Mouse (Mus musculus): ENCODE data around the gene Ppia.
"Not testable (repeated sequence)": the region's sequence is repeated elsewhere in the genome, so short reads cannot be mapped to it uniquely, and the experiment has no call there.

The Ppia gene

DNA sequence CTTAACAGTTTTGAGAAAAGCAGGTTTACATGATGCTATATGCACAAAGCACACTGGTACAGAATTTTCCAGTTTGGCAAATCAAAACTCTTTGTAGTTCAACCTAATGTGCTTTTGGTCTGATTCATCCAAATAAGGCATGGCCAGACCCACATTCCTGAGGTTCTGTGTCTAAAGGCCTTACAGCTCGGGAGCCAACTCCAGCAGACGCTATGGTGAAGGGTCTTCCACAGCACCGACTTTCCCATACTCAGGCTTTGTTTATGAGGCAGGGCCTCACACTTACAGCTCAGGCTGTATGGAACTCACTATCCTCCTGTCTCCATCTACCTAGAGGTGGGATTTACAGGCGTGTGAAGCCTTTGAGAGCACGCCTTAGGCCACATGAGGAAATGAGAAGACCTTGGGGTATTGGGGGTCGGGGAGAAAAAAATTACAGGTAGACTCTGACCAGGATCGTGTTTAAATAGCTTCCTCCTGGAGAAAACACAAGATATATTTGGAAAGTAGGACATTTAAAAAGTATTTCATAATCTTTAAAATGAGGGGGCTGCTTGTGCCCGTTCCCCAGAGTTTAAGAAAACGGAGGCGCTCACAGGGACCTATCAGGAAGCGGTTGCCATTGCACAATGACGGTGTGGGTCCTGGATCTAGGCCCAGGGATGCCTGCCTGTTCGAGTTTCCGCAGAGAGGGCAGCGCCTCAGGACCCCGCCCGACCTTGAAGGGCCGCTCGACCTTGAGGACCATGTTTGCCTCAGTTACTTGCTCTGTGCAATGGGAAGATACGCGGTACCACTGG, at the start of gene Ppia:
TSS of gene Ppia (plus strand) at position 693 of the 800 bp plus-strand sequence.
- peak in 1 of 2 experiments; percentile 44 for DNase-seq (ENCODE audit: low spot score in 2 of 2)

DNA sequence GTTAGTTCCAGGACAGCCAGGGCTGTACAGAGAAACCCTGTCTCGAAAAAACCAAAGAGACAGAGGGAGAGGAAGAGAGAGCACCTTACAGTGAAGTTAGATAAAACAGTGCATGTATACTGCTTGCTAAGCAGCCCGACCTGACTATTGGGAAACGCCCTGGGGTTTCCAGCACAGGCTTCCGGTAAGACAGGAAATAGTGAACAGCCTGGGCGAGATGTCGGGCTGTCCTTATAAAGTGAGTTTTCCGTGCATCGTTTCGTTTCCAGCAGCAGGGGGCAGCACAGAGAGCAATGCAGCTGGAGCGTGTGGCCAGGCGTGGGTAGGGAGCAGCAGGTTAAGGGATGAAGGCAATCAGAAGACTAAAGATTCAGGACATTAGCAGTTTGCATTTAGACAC, 49.4 kb upstream of the Ppia start:
- DNase-seq (ENCODE audit: low spot score in 2 of 2) = peak; percentile 64 to 74

DNA sequence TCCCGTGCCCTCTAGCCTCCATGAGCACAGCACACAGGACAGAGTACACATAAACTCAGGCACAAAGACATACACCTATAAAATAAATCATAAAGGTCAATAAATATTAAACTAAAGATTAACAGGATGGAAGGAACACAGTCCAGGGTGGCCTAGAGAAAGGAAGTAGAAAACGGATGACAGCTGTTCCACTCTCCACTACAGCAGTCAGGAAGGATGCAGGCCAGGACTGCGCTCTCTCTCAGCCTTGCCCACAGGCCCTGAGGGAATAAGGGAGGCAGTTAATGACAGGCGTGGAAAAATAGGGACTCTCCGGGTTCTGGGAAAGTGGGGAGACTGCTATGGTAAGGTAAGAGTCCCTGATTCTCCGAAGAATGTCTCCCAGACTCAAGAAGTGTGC, 48.8 kb upstream of the Ppia start:
- DNase-seq (ENCODE audit: low spot score in 2 of 2) = no peak

DNA sequence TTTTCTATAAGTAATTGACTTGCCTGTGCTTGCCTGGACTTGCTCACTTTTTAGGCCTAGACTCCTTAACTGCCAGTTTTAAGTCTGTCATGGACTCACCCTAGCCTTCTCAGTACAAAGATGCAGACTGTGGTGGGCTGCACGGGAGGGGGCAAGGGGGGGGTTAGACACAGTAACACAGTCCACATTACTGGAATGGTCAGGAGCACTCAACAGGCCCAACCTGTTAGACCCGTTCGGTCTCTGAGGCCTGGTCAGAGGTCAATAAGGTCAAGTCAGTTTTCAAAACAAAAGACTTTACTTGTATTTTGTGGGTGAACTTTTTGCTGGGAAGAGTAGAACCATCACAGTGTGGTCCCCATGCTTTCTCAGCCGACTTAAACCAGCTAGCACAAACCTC, 48.1 kb upstream of the Ppia start:
- DNase-seq (ENCODE audit: low spot score in 2 of 2) = no peak

DNA sequence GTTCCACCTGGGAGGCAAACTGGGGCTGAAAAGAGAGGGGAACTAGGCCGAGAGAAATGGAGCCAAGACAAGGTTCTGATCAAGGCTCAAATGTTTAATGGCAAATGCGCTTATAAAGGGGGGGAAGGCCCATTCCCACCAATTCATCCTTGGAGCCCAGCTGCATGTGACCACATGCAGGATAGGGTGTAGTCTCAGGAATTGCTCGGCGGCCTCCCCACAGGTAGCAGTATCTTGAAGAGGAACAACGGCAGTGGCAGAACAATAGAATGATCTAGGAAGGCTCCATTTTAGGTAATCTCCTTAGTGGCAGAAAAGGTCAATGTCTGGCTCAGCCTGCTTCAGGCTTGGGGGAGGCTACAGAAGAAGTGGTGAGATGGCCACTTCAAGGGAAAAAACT, 47.3 kb upstream of the Ppia start:
- not testable (repeated sequence) for DNase-seq (ENCODE audit: low spot score in 2 of 2)

DNA sequence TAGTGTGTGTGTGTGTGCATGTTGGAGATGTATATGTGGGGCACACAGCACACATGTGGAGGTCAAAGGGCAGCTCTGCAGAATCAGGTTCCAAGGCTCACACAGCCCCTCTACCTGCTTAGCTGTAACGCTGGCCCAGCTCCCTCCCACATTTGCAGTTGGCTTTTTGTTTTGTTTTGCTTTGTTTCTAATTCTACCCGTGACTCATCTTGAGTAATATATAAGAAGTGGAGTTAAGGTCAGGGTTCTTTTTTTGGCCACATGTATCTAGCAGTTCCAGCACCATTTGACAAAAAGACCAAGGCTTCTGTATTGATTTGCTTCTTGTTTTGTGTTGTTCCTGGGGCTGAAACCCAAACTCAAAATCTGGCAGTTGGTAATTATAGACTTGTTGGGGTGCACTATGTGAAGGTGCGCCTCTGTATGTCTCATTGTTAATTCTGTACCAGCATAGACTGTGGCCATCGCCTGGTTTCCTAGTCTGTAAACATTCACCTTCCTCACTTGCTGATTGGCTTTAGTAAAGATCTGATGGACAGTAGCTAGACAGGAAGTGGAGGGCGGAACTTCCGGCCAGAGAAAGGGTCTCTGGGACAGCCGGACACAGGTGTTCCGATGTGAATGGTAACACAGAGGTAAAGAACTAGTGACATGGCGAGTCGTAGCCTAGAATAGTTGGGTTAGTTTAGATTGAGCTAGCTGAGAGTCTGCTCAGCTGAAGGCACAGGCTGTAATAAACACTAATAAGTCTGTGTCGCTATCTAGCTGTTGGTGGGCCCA, 43.7 kb upstream of the Ppia start:
- DNase-seq (ENCODE audit: low spot score in 2 of 2) = no peak

DNA sequence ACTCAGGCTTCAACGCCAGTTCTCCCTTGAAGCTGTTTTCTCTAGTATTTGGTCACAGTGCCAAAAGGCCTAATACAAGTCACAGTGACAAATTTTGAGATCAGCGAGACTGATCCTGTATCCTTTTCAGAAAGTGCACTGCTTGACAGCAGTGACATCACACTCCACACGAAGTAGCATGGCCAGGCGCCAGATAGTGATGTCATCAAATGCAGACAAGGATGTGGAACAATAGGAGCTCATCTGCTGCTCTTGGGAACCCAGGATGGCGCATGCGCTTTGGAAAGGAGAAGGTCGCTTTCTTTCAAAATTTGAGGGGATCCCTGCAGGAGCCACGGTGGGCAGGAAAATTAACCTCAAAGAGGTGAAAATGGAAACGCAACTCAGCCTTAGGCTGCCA, 42.5 kb upstream of the Ppia start:
- no peak for DNase-seq (ENCODE audit: low spot score in 2 of 2)

DNA sequence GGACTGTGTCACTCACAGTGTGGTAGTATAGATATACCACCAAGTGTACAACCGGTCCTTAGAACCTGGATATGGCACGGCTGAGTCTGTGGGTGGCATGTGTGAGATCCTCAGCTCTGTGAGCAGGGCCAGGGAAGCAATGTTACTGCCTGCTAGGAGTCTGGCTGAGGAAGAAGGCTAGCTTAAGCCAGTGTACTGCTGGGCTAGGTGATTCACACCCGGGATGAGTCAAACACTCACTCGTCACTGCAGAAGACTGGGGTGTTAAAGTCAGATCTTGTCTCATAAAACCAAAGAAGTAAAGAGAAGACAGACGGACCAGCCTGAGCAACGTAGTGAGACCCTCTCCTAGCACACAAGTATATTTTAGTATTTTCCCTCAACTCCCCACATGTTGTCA, 34.3 kb upstream of the Ppia start:
- DNase-seq (ENCODE audit: low spot score in 2 of 2) = no peak

DNA sequence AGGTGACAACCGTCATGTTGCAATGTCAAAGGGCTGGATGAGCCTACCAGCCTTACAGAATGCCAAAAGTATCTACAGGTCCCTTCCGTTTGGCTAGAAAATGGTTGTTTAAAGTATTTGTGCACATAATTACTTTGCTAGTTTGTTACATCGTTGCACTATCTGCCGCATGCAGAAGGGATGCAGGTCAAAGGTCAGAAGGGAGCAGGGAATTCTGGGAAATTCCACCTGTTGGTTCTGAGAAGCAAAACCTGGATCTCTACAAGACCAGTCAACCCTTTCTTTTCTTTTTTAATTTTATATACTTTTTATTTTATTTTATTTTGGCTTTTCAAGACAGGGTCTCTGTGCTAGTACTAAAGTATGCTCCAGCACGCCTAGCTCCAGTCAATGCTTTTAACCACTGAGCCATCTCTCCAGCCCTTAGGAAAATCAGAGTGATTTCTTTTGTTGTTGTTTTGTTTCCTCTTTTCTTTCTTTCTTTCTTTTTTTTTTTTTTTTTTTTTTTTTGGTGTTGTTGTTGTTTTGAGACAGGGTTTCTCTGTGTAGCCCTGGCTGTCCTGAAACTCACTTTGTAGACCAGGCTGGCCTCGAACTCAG, 27.0 kb upstream of the Ppia start:
- no peak for DNase-seq (ENCODE audit: low spot score in 2 of 2)

DNA sequence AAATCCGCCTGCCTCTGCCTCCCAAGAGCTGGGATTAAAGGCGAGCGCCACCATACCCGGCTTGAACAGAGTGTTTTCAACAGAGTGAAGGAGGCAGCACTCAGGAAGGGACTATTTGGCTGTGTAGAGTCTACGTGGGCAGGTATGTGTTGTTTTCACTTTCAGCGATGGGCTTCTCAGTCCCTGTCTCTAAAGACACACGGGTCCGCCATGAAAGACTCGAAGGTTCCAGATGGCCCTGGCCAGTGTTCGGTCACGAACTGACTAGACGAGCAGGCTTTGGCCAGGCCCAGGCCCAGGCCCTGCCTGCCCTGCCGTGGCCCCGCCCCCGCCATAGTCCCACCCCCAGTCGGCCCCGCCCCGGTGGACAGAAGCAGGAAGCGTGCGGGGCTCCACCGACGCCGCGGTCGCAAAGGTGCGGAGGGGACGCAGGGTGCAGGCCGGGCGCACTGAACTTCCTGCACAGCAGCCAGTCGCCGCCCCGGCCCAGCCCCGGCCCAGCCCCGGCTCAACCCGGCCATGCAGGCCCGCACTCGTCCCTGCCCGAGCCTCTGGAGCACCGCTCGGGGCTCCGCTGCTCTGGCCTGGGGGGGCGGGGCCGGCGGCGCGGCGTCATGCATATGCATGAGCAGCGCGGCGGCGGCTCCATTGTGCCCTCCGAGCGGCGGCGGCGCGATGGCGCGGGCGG, 26.4 kb upstream of the Ppia start, which contains the start of gene Zmiz2:
TSS of gene Zmiz2 (plus strand) at position 349 of the 688 bp plus-strand sequence.
- peak; percentile 95 for DNase-seq (ENCODE audit: low spot score in 2 of 2)

DNA sequence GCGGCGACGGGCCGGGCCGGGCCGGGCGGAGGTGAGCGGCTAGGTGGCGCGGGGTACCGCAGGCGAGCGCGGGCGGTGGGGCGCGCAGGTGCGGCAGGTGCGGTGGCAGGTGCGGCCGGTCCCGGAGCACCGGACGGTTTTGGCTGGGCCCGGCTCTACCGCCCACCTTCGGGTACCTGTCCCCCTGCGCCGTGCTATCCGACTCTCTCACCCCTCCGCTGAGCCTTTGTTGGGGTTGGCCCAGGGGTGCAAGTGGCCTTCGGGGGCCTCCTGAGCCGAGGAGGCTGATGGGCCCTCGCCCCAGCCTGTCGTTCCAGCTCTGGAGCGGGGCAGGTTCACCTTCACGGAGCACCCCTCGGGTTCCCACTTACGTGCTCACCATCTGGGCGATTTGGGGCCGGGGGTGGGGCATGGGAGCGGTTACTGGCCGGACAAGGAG, 25.7 kb upstream of the Ppia start:
- DNase-seq (ENCODE audit: low spot score in 2 of 2) = peak in 1 of 2 experiments; percentile 49

DNA sequence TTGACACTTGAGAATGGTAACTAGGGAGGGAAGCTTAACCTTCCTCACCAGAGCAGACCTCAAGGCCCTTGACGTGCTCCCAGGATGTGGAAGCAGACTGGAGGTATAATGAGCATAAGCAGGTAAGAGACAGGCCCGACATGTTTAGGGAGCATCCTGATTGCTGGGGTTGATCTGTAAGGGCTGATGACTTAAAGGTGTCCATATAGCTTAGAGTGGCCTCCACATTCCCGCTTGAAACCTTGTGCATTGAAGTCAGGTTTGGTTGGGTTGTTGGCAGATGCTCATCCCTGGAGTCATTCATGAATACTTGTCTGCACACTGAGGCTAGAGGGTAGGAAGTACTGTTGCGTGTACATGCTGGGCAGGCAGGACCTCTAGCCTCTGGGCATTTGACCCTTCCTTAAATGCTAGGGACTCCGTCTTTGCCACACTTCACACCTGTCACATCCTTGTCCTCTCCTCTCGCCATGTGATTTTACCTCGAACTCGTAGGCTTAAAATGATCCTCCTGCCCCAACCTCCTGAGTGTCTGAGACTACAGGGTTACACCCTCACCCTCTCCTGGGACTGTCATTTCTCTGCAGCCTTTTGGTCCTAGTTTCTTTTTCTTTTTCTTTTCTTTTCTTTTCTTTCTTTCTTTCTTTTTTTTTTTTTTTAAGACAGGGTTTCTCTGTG, 24.7 kb upstream of the Ppia start:
- DNase-seq (ENCODE audit: low spot score in 2 of 2) = no peak

DNA sequence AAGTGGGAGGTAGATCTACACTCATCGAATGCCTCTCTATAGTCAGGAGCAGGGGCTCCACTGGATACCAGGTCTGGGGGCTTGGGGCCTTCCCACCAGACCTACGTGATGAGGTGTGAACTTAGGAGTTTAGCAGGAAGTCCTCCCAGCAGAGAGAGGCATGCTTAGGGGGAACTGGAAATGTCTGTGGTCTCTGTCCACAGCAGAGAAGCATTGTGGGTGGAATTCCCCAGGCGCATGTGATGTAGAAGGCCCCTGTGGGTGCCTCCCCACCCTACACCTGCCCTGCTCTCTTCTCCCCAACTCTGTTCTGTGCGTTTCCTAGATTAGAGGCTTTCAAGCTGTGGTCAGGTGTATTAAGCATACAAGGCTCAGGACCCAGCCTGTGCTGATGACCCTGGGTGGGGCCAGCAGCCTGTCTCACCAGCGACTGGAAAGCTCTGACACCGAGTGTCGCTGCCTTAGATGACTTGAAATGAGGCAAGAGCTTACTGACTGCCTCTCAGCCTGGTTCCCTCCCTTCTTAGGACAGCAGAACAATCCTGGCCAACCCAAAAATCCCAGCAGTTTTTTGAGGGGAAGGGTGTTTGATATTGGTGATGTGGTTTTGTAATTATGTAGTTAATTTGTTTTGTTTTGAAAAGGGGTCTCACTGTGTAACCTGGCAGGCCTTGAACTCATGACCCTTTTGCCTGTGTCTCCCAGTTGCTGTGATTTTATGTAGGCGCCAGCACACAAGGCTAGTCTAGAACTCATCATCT, 23.5 kb upstream of the Ppia start:
- no peak for DNase-seq (ENCODE audit: low spot score in 2 of 2)

DNA sequence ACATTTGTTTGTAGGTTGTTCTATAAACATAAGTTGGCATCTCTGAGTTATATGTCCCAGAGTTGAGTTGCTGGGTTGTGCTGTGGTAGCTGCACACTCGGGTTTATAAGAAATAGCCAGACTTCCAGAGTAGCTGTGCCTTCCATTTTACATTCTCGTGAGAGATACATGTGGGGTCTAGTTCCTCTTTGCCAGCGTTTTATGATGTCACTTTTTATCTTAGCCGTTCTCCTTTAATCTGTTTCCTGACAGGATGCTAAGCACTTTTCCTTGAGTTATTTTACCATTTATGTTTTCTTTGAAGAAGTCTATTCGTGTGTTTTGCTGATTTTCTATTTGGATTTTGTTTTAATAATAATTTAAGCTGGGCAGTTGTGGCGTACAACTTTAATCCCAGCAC, 22.4 kb upstream of the Ppia start:
- no peak for DNase-seq (ENCODE audit: low spot score in 2 of 2)

DNA sequence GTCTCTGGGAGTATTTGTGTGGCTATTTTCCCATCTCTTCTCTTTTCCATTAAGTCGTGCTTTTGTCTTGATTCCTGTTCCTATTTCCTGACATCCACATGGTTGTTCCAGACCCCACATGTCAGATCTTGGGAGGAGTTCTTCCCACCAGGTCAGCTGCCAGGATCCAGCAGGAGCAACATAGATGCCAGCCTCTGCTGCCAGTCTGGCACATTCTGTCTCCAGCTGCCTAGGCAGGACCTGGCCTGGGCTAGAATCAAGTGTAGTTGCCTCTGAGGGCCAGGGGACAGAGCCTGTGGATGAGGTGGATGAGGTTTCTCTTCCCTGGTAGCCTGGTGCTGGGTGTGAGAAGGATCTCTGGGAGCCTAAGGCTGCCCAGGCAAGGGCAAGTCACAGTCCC, 21.4 kb upstream of the Ppia start:
- DNase-seq (ENCODE audit: low spot score in 2 of 2) = no peak

DNA sequence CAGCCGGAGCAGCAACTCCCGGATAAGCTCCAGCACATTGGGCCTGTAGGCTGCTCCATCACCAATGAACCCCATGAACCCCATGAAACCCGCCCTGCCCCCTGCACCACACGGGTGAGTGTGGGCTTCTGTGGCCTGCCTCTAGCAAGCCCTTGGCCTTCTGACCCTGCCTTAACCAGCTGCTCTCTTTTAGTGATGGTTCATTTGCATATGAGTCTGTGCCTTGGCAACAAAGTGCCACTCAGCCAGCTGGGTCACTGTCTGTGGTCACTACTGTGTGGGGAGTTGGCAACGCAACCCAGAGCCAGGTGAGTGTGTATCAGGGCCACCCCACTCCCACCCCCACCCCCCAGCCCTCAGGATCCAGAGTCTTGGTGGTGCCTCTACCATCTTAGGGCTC, 19.7 kb upstream of the Ppia start:
- DNase-seq (ENCODE audit: low spot score in 2 of 2) = no peak

DNA sequence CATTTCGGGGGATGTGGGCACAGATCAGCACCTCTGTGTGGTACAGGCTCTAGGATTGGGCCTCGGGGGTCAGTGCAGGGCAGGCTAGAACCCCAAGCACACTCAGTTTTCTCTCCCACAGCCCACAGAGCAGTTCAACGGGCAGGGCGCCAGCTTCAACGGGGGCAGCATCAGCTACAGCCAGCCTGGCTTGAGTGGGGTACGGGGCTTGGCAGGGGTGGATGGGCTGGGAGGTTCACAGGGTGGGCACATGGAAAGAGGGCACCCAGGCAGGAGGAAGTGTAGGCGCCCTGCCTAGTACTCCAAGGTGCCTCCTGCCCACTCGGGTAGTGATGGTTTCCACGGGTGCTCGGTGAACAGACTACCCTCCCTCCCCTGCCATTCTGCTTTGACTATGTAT, 17.1 kb upstream of the Ppia start:
- peak in 1 of 2 experiments; percentile 34 for DNase-seq (ENCODE audit: low spot score in 2 of 2)

DNA sequence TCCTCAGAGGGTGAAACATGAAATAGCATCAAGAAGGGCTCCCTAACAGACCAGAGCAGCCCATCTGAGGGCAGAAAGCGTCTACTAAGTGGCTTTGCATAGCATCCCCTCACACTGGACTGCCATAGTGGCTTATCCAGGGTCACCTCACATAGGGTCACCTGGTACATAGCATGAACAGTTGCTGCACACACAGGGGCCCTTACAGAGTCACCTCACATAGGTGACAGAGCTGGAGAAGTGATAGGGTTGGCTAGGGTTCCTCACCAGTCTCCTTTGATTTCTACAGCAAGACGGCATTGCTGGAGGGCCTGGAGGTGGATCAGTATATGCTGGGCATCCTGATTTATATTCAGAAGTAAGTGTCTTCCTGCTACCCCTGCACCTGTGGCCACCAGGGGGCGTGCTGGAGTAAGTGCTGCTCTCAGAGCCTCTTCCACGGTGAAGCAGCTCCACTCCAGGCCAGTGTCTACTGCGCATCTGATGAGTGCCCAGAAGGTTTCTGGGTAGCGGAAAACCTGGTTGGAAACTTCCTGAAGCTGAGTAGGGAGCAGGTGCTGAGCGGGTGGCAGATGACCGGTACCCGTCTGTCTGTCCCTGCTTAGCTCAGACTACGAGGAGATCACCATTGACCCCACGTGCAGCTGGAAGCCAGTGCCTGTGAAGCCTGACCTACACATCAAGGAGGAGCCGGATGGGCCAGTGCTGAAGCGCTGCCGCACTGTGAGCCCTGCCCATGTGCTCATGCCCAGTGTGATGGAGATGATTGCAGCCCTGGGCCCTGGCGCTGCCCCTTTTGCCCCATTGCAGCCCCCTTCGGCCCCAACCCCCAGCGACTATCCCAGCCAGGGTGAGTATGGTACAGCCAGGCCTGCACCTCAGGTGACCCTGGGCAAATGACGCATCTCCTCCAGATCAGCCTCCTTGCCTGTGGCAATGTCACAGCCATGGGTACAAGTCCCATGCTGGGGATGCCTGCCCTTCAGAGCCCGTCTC, 12.4 kb upstream of the Ppia start:
- peak; percentile 46 to 59 for DNase-seq (ENCODE audit: low spot score in 2 of 2)

DNA sequence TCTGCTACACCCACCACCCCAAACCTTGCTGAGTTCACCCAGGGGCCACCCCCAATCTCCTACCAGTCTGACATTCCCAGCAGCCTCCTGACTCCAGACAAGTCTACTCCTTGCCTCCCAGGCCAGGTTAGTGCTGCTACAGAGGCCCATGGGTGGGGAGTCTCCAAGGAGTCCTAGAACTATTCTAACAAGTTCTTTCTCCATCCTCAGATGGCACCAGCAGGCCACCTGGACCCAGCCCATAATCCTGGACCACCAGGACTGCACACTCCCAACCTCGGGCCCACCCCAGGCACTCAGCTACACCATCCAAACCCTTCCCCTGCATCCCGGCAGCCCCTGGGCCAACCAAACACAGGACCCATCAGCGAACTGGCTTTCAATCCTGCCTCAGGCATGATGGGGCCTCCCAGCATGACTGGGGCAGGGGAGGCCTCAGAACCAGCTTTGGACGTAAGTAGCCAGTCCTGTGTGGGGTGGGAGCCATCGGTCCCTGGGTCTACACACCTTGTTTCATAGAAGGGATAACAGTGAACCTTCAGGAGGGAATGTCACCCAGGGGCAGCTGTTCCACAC, 11.3 kb upstream of the Ppia start:
- peak; percentile 20 to 24 for DNase-seq (ENCODE audit: low spot score in 2 of 2)
